Mouse (Mus musculus) small intestine, adult 2 months (tissue): ENCODE measurements at regions not wholly inside any gene's neighbourhood (a gene's known extent, or its start where the extent isn't known, plus 50 kb on each side); places are given as distances from the start of the nearest gene placed in this dataset.

Experiments
- CTCF ChIP-seq: fragments of 200-500 bp; IDR thresholded peaks from 2 replicates; pipeline ENCODE4 v1.5.1; 2012; ENCODE audit warnings: low read depth, mild to moderate bottlenecking, control low read depth, inconsistent platforms, low read length, moderate library complexity, mixed read lengths; ENCODE audit not compliant: insufficient replicate concordance, insufficient read length; ENCODE audit errors: extremely low read depth
- POLR2A ChIP-seq: fragments of 200-500 bp; IDR thresholded peaks from 2 replicates; pipeline ENCODE4 v1.6.1; 2012; ENCODE audit warnings: low read depth, mild to moderate bottlenecking, control low read depth, inconsistent platforms, low read length, moderate library complexity

- TF ChIP-seq CTCF (no peak), POLR2A (no peak)
Observed at GRCm38 (mm10) chr15:67030975-67031374, 530.3 kb upstream of the Lrrc6 start.
